In the genomic region with DNA sequence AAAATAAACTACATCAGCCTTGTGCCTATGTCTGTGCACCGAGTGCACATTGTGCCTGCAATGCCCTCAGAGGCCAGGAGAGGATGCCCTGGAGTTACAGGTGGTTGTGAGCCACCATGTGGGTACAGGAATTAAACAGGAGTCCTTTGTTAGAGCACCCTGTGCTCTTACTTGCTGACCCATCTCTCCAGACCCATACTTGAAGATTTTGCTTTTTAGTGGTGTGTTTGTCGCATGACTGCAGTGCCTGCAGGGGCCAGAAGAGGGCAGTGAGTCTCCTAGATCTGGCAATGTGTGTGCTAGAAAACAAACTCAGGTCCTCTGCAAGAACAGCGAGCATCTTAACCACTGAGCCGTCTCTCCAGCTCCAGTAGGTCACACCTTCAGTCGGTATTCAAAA, we compare ENCODE assay signal across 10 mouse cellular contexts. TPM values are rescaled to one million over a fixed set of nuclear protein-coding genes. Genes with fewer than 3 reads are reported as not detected.
DNase-seq lines count a peak whose midpoint lies in the region; ATAC-seq and TF ChIP-seq lines count a peak whose summit lies in the region.
"Had no signal": no experiment of that assay in that cellular context is flagged by ENCODE, and none has a peak within 500 bp of the region (broad histone marks: within the 10 kb centered on the region; RNA-seq: fewer than 3 reads in every experiment).

No protein-coding gene starts in this region.

- H3K36me3 ChIP-seq in stomach, postnatal 0 days (ENCODE audit: control insufficient read depth, insufficient read depth, low read length): no peaks in the 10 kb centered on the region

- TF ChIP-seq CTCF in bone marrow macrophage, adult 2 months (IDR thresholded peaks at IDR 0.05; ENCODE audit: low read depth, low read length): peak; percentile 45
- peak; percentile 70 for TF ChIP-seq CTCF in stomach, postnatal 0 days (IDR thresholded peaks at IDR 0.05; ENCODE audit: low read depth)

- H3K27ac ChIP-seq in bone marrow macrophage, adult 2 months (ENCODE audit: insufficient read depth, low read depth, low read length): no peak overlapping the region
- no peak overlapping the region for H3K27ac ChIP-seq in stomach, postnatal 0 days (replicated peaks)
- H3K27ac ChIP-seq: limb, embryonic 13.5 days had no signal

- H3K4me3 ChIP-seq in bone marrow macrophage, adult 2 months (ENCODE audit: insufficient read depth, low read length): no peak overlapping the region
- no peak overlapping the region for H3K4me3 ChIP-seq in stomach, postnatal 0 days (ENCODE audit: low read depth, low read length)
- H3K4me3 ChIP-seq: limb, embryonic 13.5 days had no signal

- no peak for TF ChIP-seq POLR2A in bone marrow macrophage, adult 2 months (IDR thresholded peaks at IDR 0.05; ENCODE audit: borderline replicate concordance, low read depth, low read length)

- no peak overlapping the region for H3K9ac ChIP-seq in stomach, postnatal 0 days (ENCODE audit: low read length)
- H3K9ac ChIP-seq: limb, embryonic 13.5 days had no signal

- no peak overlapping the region for H3K4me2 ChIP-seq in stomach, postnatal 0 days (replicated peaks; ENCODE audit: low read depth)
- H3K4me2 ChIP-seq: limb, embryonic 13.5 days had no signal

- no peaks in the 10 kb centered on the region for H3K27me3 ChIP-seq in stomach, postnatal 0 days (ENCODE audit: control insufficient read depth, insufficient read depth, low read length)
- H3K27me3 ChIP-seq: limb, embryonic 13.5 days had no signal

- 65% methylated on average over 5 of the region's 5 CpGs for WGBS in stomach, postnatal 0 days

- no peak for ATAC-seq in stomach, postnatal 0 days (ENCODE audit: low FRiP score, low TSS enrichment)

- H3K9me3 ChIP-seq in stomach, postnatal 0 days (ENCODE audit: control insufficient read depth, low read length): no peaks in the 10 kb centered on the region
- H3K9me3 ChIP-seq: limb, embryonic 13.5 days had no signal

- peak; percentile 24 for DNase-seq in gastrocnemius, adult 18-20 months (ENCODE audit: low spot score)
- DNase-seq in gastrocnemius, postnatal 25 days: no peak
- peak; percentile 10 for DNase-seq in right cerebral cortex, adult 18-20 months
- DNase-seq in right cerebral cortex, postnatal 25 days: no peak
- DNase-seq in forelimb bud, embryonic 11.5 days (ENCODE audit: low read depth, low spot score): peak; percentile 52
- DNase-seq in lung, postnatal 10 days: peak; percentile 65
- peak; percentile 57 for DNase-seq in stomach, postnatal 0 days (ENCODE audit: low spot score)

- TF ChIP-seq EP300 in stomach, postnatal 0 days (optimal IDR thresholded peaks at IDR 0.05): no peak

- peaks cover 9% of the 10 kb centered on the region; the same call in 1 of the 2 replicates for H3K4me1 ChIP-seq in bone marrow macrophage, adult 2 months (ENCODE audit: control insufficient read depth, insufficient read depth, low read length)
- H3K4me1 ChIP-seq in stomach, postnatal 0 days (replicated peaks; ENCODE audit: control insufficient read depth, insufficient read depth): no peaks in the 10 kb centered on the region

RNA-seq across cellular contexts. Expression of a gene that starts 1.4 kb away (rescaled TPM):
- 1 to 10 TPM; 4.7 to 6.5 TPM for total RNA-seq in gastrocnemius, adult 18-20 months (2021)
- total RNA-seq in gastrocnemius, postnatal 25 days (2021): 1 to 10 TPM; 5.0 to 5.3 TPM
- 11.6 and 19.1 TPM in 2 replicates for polyA plus RNA-seq in bone marrow macrophage, adult 2 months (2012; ENCODE audit: insufficient read depth, insufficient read length, missing spikeins)
- polyA plus RNA-seq in stomach, postnatal 0 days (2015; fragmentation: Nextera tagmentation; extraction: Ambion mirVana): 11.5 and 12.4 TPM in 2 replicates

RNA-seq across cellular contexts. Expression of a gene that starts 11.4 kb away (rescaled TPM):
- not detected for total RNA-seq in gastrocnemius, adult 18-20 months (2021)
- not detected for total RNA-seq in gastrocnemius, postnatal 25 days (2021)
- not detected in 2 replicates for polyA plus RNA-seq in bone marrow macrophage, adult 2 months (2012; ENCODE audit: insufficient read depth, insufficient read length, missing spikeins)
- polyA plus RNA-seq in stomach, postnatal 0 days (2015; fragmentation: Nextera tagmentation; extraction: Ambion mirVana): not detected in 2 replicates
- polyA plus RNA-seq: embryonic facial prominence, embryonic 14.5 days; limb, embryonic 13.5 days had no signal

RNA-seq across cellular contexts. Expression of a gene that starts 26.6 kb away (rescaled TPM):
- total RNA-seq in gastrocnemius, adult 18-20 months (2021): 1 to 10 TPM; 5.5 to 9.1 TPM
- total RNA-seq in gastrocnemius, postnatal 25 days (2021): 10 to 100 TPM in 1 of 2 experiments, 1 to 10 TPM in 1; 6.4 to 10.8 TPM
- polyA plus RNA-seq in bone marrow macrophage, adult 2 months (2012; ENCODE audit: insufficient read depth, insufficient read length, missing spikeins): 95.1 and 104 TPM in 2 replicates
- 62.3 and 67.7 TPM in 2 replicates for polyA plus RNA-seq in stomach, postnatal 0 days (2015; fragmentation: Nextera tagmentation; extraction: Ambion mirVana)

RNA-seq across cellular contexts. Expression of a gene that starts 35.8 kb away (rescaled TPM):
- 1 to 10 TPM; 2.5 to 3.7 TPM for total RNA-seq in gastrocnemius, adult 18-20 months (2021)
- 1 to 10 TPM; 3.1 to 4.4 TPM for total RNA-seq in gastrocnemius, postnatal 25 days (2021)
- not detected in 2 replicates for polyA plus RNA-seq in bone marrow macrophage, adult 2 months (2012; ENCODE audit: insufficient read depth, insufficient read length, missing spikeins)
- 3.7 and 3.9 TPM in 2 replicates for polyA plus RNA-seq in stomach, postnatal 0 days (2015; fragmentation: Nextera tagmentation; extraction: Ambion mirVana)

RNA-seq across cellular contexts. Expression of a gene that starts 42.7 kb away (rescaled TPM):
- total RNA-seq in gastrocnemius, adult 18-20 months (2021): 10 to 100 TPM; 10.7 to 11.6 TPM
- 10 to 100 TPM; 10.3 to 11.6 TPM for total RNA-seq in gastrocnemius, postnatal 25 days (2021)
- not detected in 2 replicates for polyA plus RNA-seq in bone marrow macrophage, adult 2 months (2012; ENCODE audit: insufficient read depth, insufficient read length, missing spikeins)
- polyA plus RNA-seq in stomach, postnatal 0 days (2015; fragmentation: Nextera tagmentation; extraction: Ambion mirVana): 0.38 and 0.49 TPM in 2 replicates

Comparison
In these comparisons a context has a peak if more than half of its experiments do, and no peak if none do; other contexts are left out.
1. DNase-seq: peak in gastrocnemius, adult 18-20 months (single experiment), right cerebral cortex, adult 18-20 months (single experiment), forelimb bud, embryonic 11.5 days (single experiment), lung, postnatal 10 days (single experiment) and stomach, postnatal 0 days (single experiment); none in gastrocnemius, postnatal 25 days (single experiment) and right cerebral cortex, postnatal 25 days (single experiment).